Mouse (Mus musculus): ENCODE measurements around the gene Mmd2.

- TF ChIP-seq CTCF (IDR thresholded peaks at IDR 0.05; ENCODE audit: low read depth, low read length) (no peak), POLR2A (IDR thresholded peaks at IDR 0.05; ENCODE audit: extremely low read depth, insufficient read depth, low read length) (no peak)
Measured at GRCm38 (mm10) chr5:142652266-142652665, 43.7 kb upstream of the Mmd2 start.

All from liver, adult 2 months (tissue).